Mouse (Mus musculus) liver, embryonic 15.5 days (tissue): ENCODE measurements around the gene Bub1b. TPM values are rescaled to one million over a fixed set of nuclear protein-coding genes. Genes with fewer than 3 reads are reported as not detected.
"Not testable (repeated sequence)": the region's sequence is repeated elsewhere in the genome, so short reads cannot be mapped to it uniquely, and the experiment has no call there.

ENCODE experiments used
- ATAC-seq: fragments of 200-750 bp; cut with Nextera tagmentation; 2 replicates; pipeline ENCODE4 v1.8.0; 2017; ENCODE audit warnings: moderate number of reproducible peaks, mild to moderate bottlenecking, moderate library complexity; ENCODE audit not compliant: insufficient read depth
- H3K27ac ChIP-seq: fragments of 300-500 bp; sonication (generic); replicated peaks from 2 replicates; pipeline ENCODE4 v1.5.1; 2015; ENCODE audit warnings: mild to moderate bottlenecking, inconsistent platforms
- H3K27me3 ChIP-seq: fragments of 300-500 bp; sonication (generic); 2 replicates; pipeline ENCODE4 v1.6.1; 2015; ENCODE audit warnings: mild to moderate bottlenecking, inconsistent platforms
- H3K36me3 ChIP-seq: fragments of 300-500 bp; sonication (generic); replicated peaks from 2 replicates; pipeline ENCODE4 v1.6.1; 2015; ENCODE audit warnings: moderate library complexity, mild to moderate bottlenecking, inconsistent platforms
- H3K4me1 ChIP-seq: fragments of 300-500 bp; sonication (generic); replicated peaks from 2 replicates; pipeline ENCODE4 v1.6.1; 2015; ENCODE audit warnings: inconsistent platforms
- H3K4me2 ChIP-seq: fragments of 300-500 bp; sonication (generic); 2 replicates; pipeline ENCODE4 v1.6.1; 2015; ENCODE audit warnings: moderate library complexity, mild to moderate bottlenecking, inconsistent platforms
- H3K4me3 ChIP-seq: fragments of 300-500 bp; sonication (generic); replicated peaks from 2 replicates; pipeline ENCODE4 v1.5.1; 2015; ENCODE audit warnings: mild to moderate bottlenecking, inconsistent platforms
- H3K9ac ChIP-seq: fragments of 300-500 bp; sonication (generic); 2 replicates; pipeline ENCODE4 v1.6.1; 2015; ENCODE audit warnings: moderate library complexity, mild to moderate bottlenecking, inconsistent platforms
- H3K9me3 ChIP-seq: fragments of 300-500 bp; sonication (generic); replicated peaks from 2 replicates; pipeline ENCODE4 v1.6.1; 2016; ENCODE audit warnings: inconsistent platforms
- WGBS: fragments of 180-500 bp; shearing (Covaris S2); methylation state at CpG from one replicate; pipeline ENCODE4 v1.1.7; 2015; ENCODE audit warnings: mixed read lengths; ENCODE audit not compliant: insufficient replicate concordance; 5-methylcytosine and 5-hydroxymethylcytosine counted together
- polyA plus RNA-seq: library from polyadenylated mRNA; unstranded; fragments of >200 nt; fragmentation: Nextera tagmentation; extraction: Ambion mirVana; gene quantifications from 2 replicates; pipeline ENCODE4 v1.2.1, GENCODE M21; 2015

Bub1b gene
- 43.6 and 47.1 TPM in 2 replicates for polyA plus RNA-seq

- Histone ChIP-seq H3K9ac (peak within 1 kb of the TSS; percentile 90), H3K36me3 (peaks cover 32% of the 10 kb centered on the region), H3K4me1 (peaks cover 34% of the 10 kb centered on the region), H3K27me3 (no peaks in the 10 kb centered on the region), H3K4me3 (peak within 1 kb of the TSS; percentile 81), H3K27ac (peak within 1 kb of the TSS; percentile 71), H3K9me3 (no peaks in the 10 kb centered on the region), H3K4me2 (peak within 1 kb of the TSS; percentile 75)
- WGBS = 5% methylated on average over 41 of the region's 41 CpGs
- ATAC-seq = peak; percentile 93
Measured at GRCm38 (mm10) chr2:118597673-118598568, at the start of gene Bub1b. Gene Bub1b, plus strand, starts transcription at chr2:118598211.

DNA sequence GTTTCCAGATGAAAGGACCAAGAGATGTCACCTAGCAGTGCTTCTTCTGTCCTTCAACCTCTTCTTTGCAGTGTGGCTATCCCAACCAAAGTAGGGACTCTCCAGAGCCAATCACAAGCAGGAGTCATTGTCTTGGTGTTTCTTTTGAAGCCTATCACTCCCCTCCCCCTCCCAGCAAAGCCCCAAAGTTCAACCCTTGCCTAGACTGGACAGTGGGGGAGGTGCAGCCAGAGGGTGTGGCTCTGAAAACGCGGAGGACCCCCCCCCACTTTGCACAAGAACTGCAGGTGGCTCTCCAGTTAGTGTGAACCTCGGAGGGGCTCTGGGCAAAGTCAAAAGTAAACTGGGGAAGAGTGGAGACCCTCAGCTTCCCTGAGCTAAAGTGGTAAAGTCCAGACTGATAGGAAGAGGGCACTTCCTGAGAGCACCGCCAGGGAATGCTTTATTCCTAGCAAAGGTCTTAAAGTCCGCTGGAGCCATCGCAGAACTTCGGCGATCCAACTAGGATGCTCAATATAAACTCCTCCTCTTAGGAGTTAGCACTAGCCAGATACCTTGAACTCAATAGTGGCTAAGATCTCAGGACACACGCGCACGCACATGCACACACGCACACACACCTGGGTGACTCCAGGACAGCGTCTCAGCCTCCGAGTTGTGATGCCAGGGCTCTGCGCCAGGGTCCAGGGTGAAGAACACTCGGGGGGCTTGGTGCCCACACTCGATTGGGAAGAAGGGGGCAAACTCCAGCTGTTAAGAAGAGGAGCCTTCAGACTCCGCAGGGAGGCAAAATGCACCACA is 49.4 kb upstream of the Bub1b start:
- Histone ChIP-seq H3K9me3 (no peaks in the 10 kb centered on the region), H3K36me3 (no peaks in the 10 kb centered on the region), H3K4me3 (peak overlapping the region; percentile 65), H3K9ac (peak overlapping the region; percentile 45; the same call in 1 of the 2 replicates), H3K27ac (no peak overlapping the region), H3K4me2 (peak overlapping the region; percentile 73), H3K4me1 (peaks cover 64% of the 10 kb centered on the region), H3K27me3 (peaks cover 53% of the 10 kb centered on the region)
- under 1% methylated on average over 18 of the region's 18 CpGs for WGBS
- ATAC-seq = no peak

- Histone ChIP-seq H3K36me3 (no peaks in the 10 kb centered on the region), H3K4me3 (peak within 1 kb of the TSS; percentile 65), H3K27ac (no peak within 1 kb of the TSS), H3K4me1 (peaks cover 58% of the 10 kb centered on the region), H3K4me2 (peak within 1 kb of the TSS; percentile 73), H3K9ac (peak within 1 kb of the TSS; percentile 45), H3K27me3 (peaks cover 53% of the 10 kb centered on the region), H3K9me3 (no peaks in the 10 kb centered on the region)
- peak; percentile 65 for ATAC-seq
- 1% methylated on average over 45 of the region's 45 CpGs for WGBS
Measured at GRCm38 (mm10) chr2:118549507-118550473, 48.2 kb upstream of the Bub1b start, which contains the start of gene Bmf. Gene Bmf, minus strand, starts transcription at chr2:118549687.

GRCm38 (mm10) chr2:118551606-118552005 is 46.4 kb upstream of the Bub1b start:
- Histone ChIP-seq H3K4me2 (no peak overlapping the region), H3K36me3 (no peaks in the 10 kb centered on the region), H3K4me3 (no peak overlapping the region), H3K9ac (no peak overlapping the region), H3K27me3 (peaks cover 44% of the 10 kb centered on the region), H3K27ac (no peak overlapping the region), H3K9me3 (no peaks in the 10 kb centered on the region), H3K4me1 (peaks cover 43% of the 10 kb centered on the region)
- WGBS = 44% methylated on average over 2 of the region's 2 CpGs
- no peak for ATAC-seq

DNA sequence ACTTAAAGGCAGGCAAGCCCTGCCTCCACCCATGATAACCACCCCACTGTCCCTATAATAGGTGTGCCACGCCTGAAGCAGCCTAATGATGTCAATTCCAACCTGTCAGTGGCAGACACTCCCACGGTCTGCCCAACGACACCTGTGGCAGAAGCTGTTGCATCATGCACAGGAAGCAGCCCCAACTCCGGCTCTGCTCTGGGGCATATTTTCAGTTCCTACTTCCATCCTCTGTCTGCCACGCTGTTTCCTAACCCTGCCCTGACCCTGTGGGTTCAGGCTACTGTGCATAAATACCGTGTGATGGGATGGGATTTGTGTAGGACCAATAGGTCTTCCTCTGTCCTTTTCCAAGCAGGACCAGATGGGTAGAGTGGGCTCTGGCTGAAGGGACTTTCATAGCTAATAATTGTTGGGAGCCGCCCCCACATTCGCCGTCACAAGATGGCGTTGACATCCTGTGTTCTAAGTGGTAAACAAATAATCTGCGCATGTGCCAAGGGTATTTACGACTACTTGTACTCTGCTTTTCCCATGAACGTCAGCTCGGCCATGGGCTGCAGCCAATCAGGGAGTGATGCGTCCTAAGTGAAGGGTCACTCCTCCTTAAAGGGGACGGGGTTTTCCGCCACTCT is 43.5 kb upstream of the Bub1b start:
- not testable (repeated sequence) for H3K9me3 ChIP-seq, H3K36me3 ChIP-seq
- H3K27ac ChIP-seq = peak overlapping the region; percentile 84
- H3K9ac ChIP-seq = peak overlapping the region; percentile 45; the same call in 1 of the 2 replicates
- WGBS = 45% methylated on average over 14 of the region's 17 CpGs
- H3K4me2 ChIP-seq = peak overlapping the region; percentile 55
- H3K4me3 ChIP-seq = peak overlapping the region; percentile 56
- peaks cover 18% of the 10 kb centered on the region for H3K27me3 ChIP-seq
- ATAC-seq = peak; percentile 84
- H3K4me1 ChIP-seq = peaks cover 15% of the 10 kb centered on the region

- no peak for ATAC-seq
- Histone ChIP-seq H3K4me2 (no peak overlapping the region), H3K36me3 (no peaks in the 10 kb centered on the region), H3K4me1 (peaks cover 7% of the 10 kb centered on the region), H3K27ac (no peak overlapping the region), H3K4me3 (no peak overlapping the region), H3K9ac (no peak overlapping the region), H3K27me3 (no peaks in the 10 kb centered on the region), H3K9me3 (no peaks in the 10 kb centered on the region)
- 68% methylated on average over 3 of the region's 3 CpGs for WGBS
Measured at GRCm38 (mm10) chr2:118558426-118558825, 39.6 kb upstream of the Bub1b start.

DNA sequence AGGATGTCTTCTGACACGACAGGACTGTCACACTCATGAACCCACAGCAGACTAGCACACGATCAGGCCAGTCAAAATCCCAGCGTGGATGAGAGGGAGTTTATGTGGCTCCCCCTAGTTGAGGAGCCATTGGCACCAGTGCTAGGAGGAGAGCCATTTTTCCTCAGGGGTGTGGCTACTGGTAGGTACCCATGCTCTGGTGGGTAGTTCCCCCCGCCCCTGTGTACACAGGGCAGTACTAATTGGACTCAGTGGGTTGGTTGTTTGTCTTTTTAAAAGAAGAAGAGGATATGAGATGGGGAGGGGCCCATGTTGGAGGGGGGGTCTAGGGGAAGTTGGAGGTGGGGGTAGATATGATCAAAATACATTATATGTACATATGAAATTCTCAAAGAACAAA is 36.0 kb upstream of the Bub1b start:
- no peaks in the 10 kb centered on the region for H3K4me1 ChIP-seq
- H3K27ac ChIP-seq = no peak overlapping the region
- no peak overlapping the region for H3K4me3 ChIP-seq
- H3K36me3 ChIP-seq = no peaks in the 10 kb centered on the region
- no peaks in the 10 kb centered on the region for H3K9me3 ChIP-seq
- ATAC-seq = no peak
- WGBS = 66% methylated on average over 4 of the region's 4 CpGs
- no peak overlapping the region for H3K9ac ChIP-seq
- H3K27me3 ChIP-seq = no peaks in the 10 kb centered on the region
- H3K4me2 ChIP-seq = no peak overlapping the region

GRCm38 (mm10) chr2:118562431-118562830 is 35.6 kb upstream of the Bub1b start:
- Histone ChIP-seq H3K27ac (no peak overlapping the region), H3K9ac (no peak overlapping the region), H3K4me3 (no peak overlapping the region), H3K9me3 (no peaks in the 10 kb centered on the region), H3K27me3 (no peaks in the 10 kb centered on the region), H3K36me3 (no peaks in the 10 kb centered on the region), H3K4me1 (no peaks in the 10 kb centered on the region), H3K4me2 (no peak overlapping the region)
- WGBS = 65% methylated on average over 3 of the region's 3 CpGs
- ATAC-seq = no peak

GRCm38 (mm10) chr2:118567179-118567578 is 30.8 kb upstream of the Bub1b start:
- Histone ChIP-seq H3K9ac (no peak overlapping the region), H3K36me3 (no peaks in the 10 kb centered on the region), H3K9me3 (no peaks in the 10 kb centered on the region), H3K27ac (no peak overlapping the region), H3K27me3 (no peaks in the 10 kb centered on the region), H3K4me1 (no peaks in the 10 kb centered on the region), H3K4me3 (no peak overlapping the region), H3K4me2 (no peak overlapping the region)
- WGBS = 70% methylated on average over 8 of the region's 8 CpGs
- no peak for ATAC-seq

- no peak overlapping the region for H3K27ac ChIP-seq
- H3K4me1 ChIP-seq = no peaks in the 10 kb centered on the region
- H3K27me3 ChIP-seq = no peaks in the 10 kb centered on the region
- 58% methylated on average over 2 of the region's 2 CpGs for WGBS
- H3K4me2 ChIP-seq = no peak overlapping the region
- no peak for ATAC-seq
- no peaks in the 10 kb centered on the region for H3K36me3 ChIP-seq
- no peak overlapping the region for H3K9ac ChIP-seq
- no peaks in the 10 kb centered on the region for H3K9me3 ChIP-seq
- no peak overlapping the region for H3K4me3 ChIP-seq
Measured at GRCm38 (mm10) chr2:118570939-118571338, 27.1 kb upstream of the Bub1b start.
